Mouse (Mus musculus) heart, adult 2 months (tissue): Measurements from ENCODE around the gene Ndufa5. TPM values are rescaled to one million over a fixed set of nuclear protein-coding genes. Genes with fewer than 3 reads are reported as not detected.
A peak's percentile ranks its signal among the peaks of the same experiment; 100 is the strongest.

Experiments used
- DNase-seq, 2 experiments: peaks; one replicate each; pipeline ENCODE4 v3.0.0; 2021
- H3K27ac ChIP-seq: fragments of 200-600 bp; 2 replicates; pipeline ENCODE4 v1.8.1; 2022
- H3K27me3 ChIP-seq: fragments of 200-500 bp; 2 replicates; pipeline ENCODE4 v1.6.1; 2012; ENCODE audit warnings: mild to moderate bottlenecking, low read length, inconsistent platforms, mixed read lengths; ENCODE audit not compliant: control insufficient read depth, insufficient read depth
- H3K36me3 ChIP-seq: fragments of 200-500 bp; 2 replicates; pipeline ENCODE4 v1.6.1; 2012; ENCODE audit warnings: low read length, inconsistent platforms; ENCODE audit not compliant: control insufficient read depth, insufficient read depth
- H3K4me1 ChIP-seq: fragments of 200-500 bp; 2 replicates; pipeline ENCODE4 v1.6.1; 2011; ENCODE audit warnings: low read length; ENCODE audit not compliant: control insufficient read depth, insufficient read depth
- H3K4me3 ChIP-seq: fragments of 200-600 bp; 2 replicates; pipeline ENCODE4 v1.8.1; 2022
- H3K79me2 ChIP-seq: fragments of 200-500 bp; replicated peaks from 2 replicates; pipeline ENCODE4 v1.6.1; 2012; ENCODE audit warnings: mild to moderate bottlenecking, inconsistent platforms, low read length, moderate library complexity, mixed read lengths; ENCODE audit not compliant: control insufficient read depth, insufficient read depth
- H3K9ac ChIP-seq: fragments of 200-500 bp; 2 replicates; pipeline ENCODE4 v1.6.1; 2012; ENCODE audit warnings: low read depth, mild to moderate bottlenecking, control low read depth, inconsistent platforms, low read length, mixed read lengths
- CTCF ChIP-seq: fragments of 200-600 bp; IDR thresholded peaks from 2 replicates; pipeline ENCODE4 v1.8.1; 2022; ENCODE audit warnings: antibody characterized with exemption, mild to moderate bottlenecking, moderate library complexity
- EP300 ChIP-seq: fragments of 200-500 bp; IDR thresholded peaks from 2 replicates; pipeline ENCODE4 v1.6.1; 2011; ENCODE audit warnings: low read depth, low read length, control low read depth; ENCODE audit not compliant: insufficient read depth
- POLR2A ChIP-seq: fragments of 200-500 bp; IDR thresholded peaks from 2 replicates; pipeline ENCODE4 v1.6.1; 2011; ENCODE audit warnings: mild to moderate bottlenecking, low read depth, low read length, control low read depth; ENCODE audit not compliant: insufficient read depth
- WGBS: fragments of 180-500 bp; shearing (Covaris S2); methylation state at CpG from one replicate; pipeline ENCODE4 v1.1.7; 2018; 5-methylcytosine and 5-hydroxymethylcytosine counted together
- intact Hi-C: fragments of 180-260 bp; cut with DNase I; formaldehyde crosslinking; loops from one replicate; pipeline ENCODE4 v1.15.1; 2025
- polyA plus RNA-seq: library from polyadenylated mRNA; depleted of rRNA; stranded (reverse); fragments of >200 nt; gene quantifications from 2 replicates; pipeline ENCODE4 v1.2.3, GENCODE M21; 2012
- total RNA-seq, 2 experiments: library from RNA; stranded (reverse); gene quantifications; 2 replicates each; pipeline ENCODE4 v1.2.3; 2021

Ndufa5 gene
- total and polyA plus RNA-seq, 3 experiments, result 66.3 to 1,734 (median 1,490) TPM

DNA sequence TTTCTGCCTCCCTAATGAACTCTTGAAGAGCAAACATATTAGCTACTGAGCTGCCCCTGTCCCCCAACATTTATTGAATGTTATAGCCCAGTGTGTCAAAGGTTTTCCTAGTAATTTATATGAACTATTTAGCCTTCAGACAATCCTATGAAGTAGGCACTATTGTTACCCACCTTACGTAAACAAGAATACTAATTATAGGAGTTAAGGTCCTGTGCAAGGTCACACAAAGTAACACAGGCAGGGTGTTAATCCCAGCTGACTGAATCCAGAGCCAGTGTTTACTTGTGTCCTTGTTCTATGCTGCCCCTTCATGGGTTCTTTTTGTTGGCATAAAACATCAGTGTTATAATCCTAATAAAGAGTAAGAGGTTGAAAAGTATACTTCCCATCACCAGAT is 41.9 kb upstream of the Ndufa5 start:
- H3K4me3 ChIP-seq, result no peak overlapping the region; the same call in 1 of the 2 replicates
- TF ChIP-seq CTCF, result no peak
- no peak for TF ChIP-seq EP300
- no peak for TF ChIP-seq POLR2A
- no peak for DNase-seq
- intact Hi-C loops, result loop anchor here (1.0 to 5.0 kb wide), 6 partner anchors 33 to 153 kb away; no protein-coding TSS in a partner anchor
- H3K9ac ChIP-seq, result peak overlapping the region; percentile 70; the same call in 1 of the 2 replicates
- no peaks in the 10 kb centered on the region for H3K79me2 ChIP-seq
- 38% methylated on average over 1 of the region's 1 CpGs for WGBS
- H3K27ac ChIP-seq, result peak overlapping the region; percentile 74
- H3K4me1 ChIP-seq, result peaks cover 6% of the 10 kb centered on the region
- H3K27me3 ChIP-seq, result no peaks in the 10 kb centered on the region
- peaks cover 13% of the 10 kb centered on the region for H3K36me3 ChIP-seq

DNA sequence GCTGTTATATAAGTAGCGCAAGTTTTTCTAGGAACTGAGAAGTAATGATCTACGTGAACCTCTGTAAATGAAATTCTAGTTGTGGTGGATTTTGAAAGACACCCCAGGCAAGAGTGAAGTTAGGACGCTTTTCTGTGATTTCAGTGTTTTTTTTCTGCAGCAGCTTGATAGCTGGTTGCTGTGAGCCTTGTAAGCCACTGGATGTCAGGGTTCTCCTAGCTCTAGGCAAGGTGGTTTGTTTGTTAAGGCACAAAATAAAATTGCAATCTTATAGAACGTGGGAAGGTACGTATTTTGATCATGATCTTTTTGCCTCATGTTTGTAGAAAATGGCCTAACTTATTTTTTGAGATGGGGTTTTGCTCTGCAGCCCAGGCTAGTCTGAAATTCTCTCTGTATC is 41.1 kb upstream of the Ndufa5 start:
- TF ChIP-seq CTCF, result peak; percentile 83
- no peak for TF ChIP-seq POLR2A
- no peak for TF ChIP-seq EP300
- no peak for DNase-seq
- Histone ChIP-seq H3K79me2 (no peaks in the 10 kb centered on the region), H3K27me3 (no peaks in the 10 kb centered on the region), H3K4me1 (peaks cover 6% of the 10 kb centered on the region), H3K36me3 (peaks cover 13% of the 10 kb centered on the region), H3K4me3 (no peak overlapping the region), H3K27ac (peak overlapping the region; percentile 74), H3K9ac (no peak overlapping the region)
- WGBS, result 53% methylated on average over 5 of the region's 5 CpGs
- intact Hi-C loops, result loop anchor here (1.0 to 5.0 kb wide), 5 partner anchors 33 to 153 kb away; no protein-coding TSS in a partner anchor

DNA sequence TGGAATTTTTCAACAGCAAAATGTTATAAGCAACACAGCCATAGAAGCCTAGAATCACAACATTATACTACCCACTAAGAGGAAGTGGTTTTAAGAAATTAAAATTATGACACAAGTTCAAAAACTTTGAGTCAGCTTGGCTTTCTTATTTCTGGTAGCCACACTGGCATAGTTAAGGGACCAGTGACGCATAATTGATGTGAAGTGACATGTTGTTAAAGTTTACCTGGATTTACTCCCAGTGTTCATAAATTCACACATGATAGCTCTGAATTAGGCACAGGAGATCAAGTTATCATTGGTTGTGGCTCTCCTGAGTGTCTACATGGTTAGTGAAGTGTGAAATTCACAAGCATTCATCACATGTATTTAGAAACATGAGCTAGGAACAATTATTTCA is 37.1 kb upstream of the Ndufa5 start:
- H3K27me3 ChIP-seq, result no peaks in the 10 kb centered on the region
- 62% methylated on average over 1 of the region's 1 CpGs for WGBS
- no peaks in the 10 kb centered on the region for H3K79me2 ChIP-seq
- DNase-seq, result no peak
- intact Hi-C loops, result loop anchor here (5.0 kb wide), 2 partner anchors 37 to 157 kb away; no protein-coding TSS in a partner anchor
- TF ChIP-seq POLR2A, result no peak
- no peak for TF ChIP-seq CTCF
- no peak for TF ChIP-seq EP300
- peaks cover 6% of the 10 kb centered on the region for H3K36me3 ChIP-seq
- no peak overlapping the region for H3K27ac ChIP-seq
- no peak overlapping the region for H3K9ac ChIP-seq
- peaks cover 2% of the 10 kb centered on the region; the same call in 1 of the 2 replicates for H3K4me1 ChIP-seq
- no peak overlapping the region for H3K4me3 ChIP-seq

DNA sequence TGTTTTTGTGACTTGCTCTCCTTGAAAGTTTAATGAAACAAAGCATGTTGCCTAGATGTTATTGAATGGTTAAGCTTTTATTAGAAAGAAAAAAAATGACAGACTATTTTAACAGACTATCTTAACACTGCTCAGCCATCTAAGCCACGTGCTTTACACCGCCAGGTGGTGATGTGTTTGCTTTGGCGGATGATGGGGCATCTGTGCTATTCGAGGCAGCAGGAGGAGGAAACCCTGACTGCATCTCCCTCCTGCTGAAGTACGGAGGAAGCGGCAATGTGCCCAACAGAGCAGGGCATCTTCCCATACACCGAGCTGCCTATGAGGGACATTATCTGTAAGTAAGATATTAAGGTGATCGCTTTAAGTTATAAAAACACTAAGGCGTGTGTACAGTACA is 36.3 kb upstream of the Ndufa5 start:
- WGBS, result 46% methylated on average over 9 of the region's 9 CpGs
- H3K4me1 ChIP-seq, result no peaks in the 10 kb centered on the region; the same call in 1 of the 2 replicates
- H3K9ac ChIP-seq, result no peak overlapping the region
- H3K36me3 ChIP-seq, result peaks cover 3% of the 10 kb centered on the region
- no peaks in the 10 kb centered on the region for H3K27me3 ChIP-seq
- TF ChIP-seq POLR2A (no peak), CTCF (peak; percentile 33)
- no peak overlapping the region for H3K27ac ChIP-seq
- DNase-seq, result no peak
- H3K79me2 ChIP-seq, result no peaks in the 10 kb centered on the region
- intact Hi-C loops, result no loop called here
- H3K4me3 ChIP-seq, result no peak overlapping the region

DNA sequence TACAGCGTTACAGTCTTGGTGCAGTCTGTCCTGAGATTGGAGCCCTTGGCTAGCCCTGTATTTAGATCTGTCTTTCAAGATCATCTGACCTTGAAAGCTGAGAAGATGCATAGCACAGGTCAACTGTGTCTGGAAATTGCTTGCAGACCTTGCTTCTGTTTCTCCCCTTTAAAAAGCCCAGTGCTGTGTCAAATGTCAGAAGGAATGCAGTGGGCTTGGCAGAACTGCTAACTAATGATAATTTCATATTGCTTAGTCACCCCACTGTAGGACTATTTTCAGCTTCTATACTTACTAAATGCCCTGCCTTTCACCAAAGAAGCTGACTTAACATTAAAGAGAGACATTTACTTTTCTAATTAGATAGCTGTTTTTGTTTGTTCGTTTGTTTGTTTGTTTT is 27.7 kb upstream of the Ndufa5 start:
- Histone ChIP-seq H3K27ac (peak overlapping the region; percentile 63), H3K4me3 (no peak overlapping the region), H3K27me3 (no peaks in the 10 kb centered on the region), H3K4me1 (peaks cover 16% of the 10 kb centered on the region), H3K79me2 (no peaks in the 10 kb centered on the region), H3K36me3 (peaks cover 20% of the 10 kb centered on the region), H3K9ac (no peak overlapping the region; the same call in 1 of the 2 replicates)
- intact Hi-C loops, result no loop called here
- DNase-seq, result no peak
- TF ChIP-seq EP300 (no peak), CTCF (no peak), POLR2A (no peak)
- WGBS, result 57% methylated on average over 2 of the region's 2 CpGs

DNA sequence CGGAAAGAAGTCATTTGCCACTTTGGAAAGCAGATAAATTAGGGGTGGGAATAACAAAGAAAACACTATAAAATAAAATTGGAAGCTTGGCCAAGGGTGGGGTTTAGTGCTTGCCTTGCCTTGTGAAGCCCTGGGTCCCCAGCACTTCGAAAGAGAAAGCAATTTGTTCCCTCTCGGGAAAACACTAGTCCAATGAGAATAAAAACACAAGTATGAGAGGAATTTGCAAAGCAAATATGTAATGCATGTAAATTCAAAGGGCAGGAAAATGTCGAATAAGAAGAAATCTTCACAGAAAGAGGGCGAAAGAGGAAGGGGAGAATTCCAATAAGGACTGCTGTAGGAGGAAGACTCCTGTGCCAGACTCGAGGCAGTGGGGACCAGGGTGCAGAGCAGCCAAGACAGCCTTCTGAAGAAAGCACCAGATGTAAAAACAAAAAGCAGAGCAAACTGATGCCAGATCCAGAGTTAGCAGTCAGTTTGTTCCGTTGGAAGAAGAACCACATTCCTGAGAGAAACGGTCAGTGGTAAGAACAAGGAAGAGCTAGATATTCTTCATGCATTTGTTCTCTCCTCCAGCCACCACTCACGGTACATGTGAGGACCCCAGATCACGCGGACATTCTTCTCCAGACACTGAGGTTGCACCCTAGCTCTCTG is 26.7 kb upstream of the Ndufa5 start:
- no peaks in the 10 kb centered on the region for H3K27me3 ChIP-seq
- DNase-seq, result peak in 1 of 2 experiments; percentile 47
- intact Hi-C loops, result no loop called here
- no peak overlapping the region for H3K4me3 ChIP-seq
- H3K36me3 ChIP-seq, result peaks cover 20% of the 10 kb centered on the region
- H3K79me2 ChIP-seq, result no peaks in the 10 kb centered on the region
- H3K9ac ChIP-seq, result peak overlapping the region; percentile 42
- WGBS, result 35% methylated on average over 11 of the region's 11 CpGs
- peak overlapping the region; percentile 63 for H3K27ac ChIP-seq
- peaks cover 16% of the 10 kb centered on the region for H3K4me1 ChIP-seq
- TF ChIP-seq EP300, result 0 out of 2 replicates have a peak, but pooled peaks have one; percentile 30
- no peak for TF ChIP-seq CTCF
- TF ChIP-seq POLR2A, result 0 out of 2 replicates have a peak, but pooled peaks have one; percentile 11
